Mouse (Mus musculus): ENCODE measurements around the gene Tbc1d2b.

Gene Tbc1d2b

GRCm38 (mm10) chr9:90263340-90263679 is 7.3 kb downstream of the Tbc1d2b start:
- DNase-seq: no peak

GRCm38 (mm10) chr9:90262591-90263339 is 7.8 kb downstream of the Tbc1d2b start:
- no peak for DNase-seq

- no peak for DNase-seq
Observed at GRCm38 (mm10) chr9:90262063-90262462, 8.5 kb downstream of the Tbc1d2b start.

- no peak for DNase-seq
Observed at GRCm38 (mm10) chr9:90260600-90261375, 9.8 kb downstream of the Tbc1d2b start.

GRCm38 (mm10) chr9:90260079-90260478 is 10.5 kb downstream of the Tbc1d2b start:
- no peak for DNase-seq

- DNase-seq: no peak
Observed at GRCm38 (mm10) chr9:90259400-90259950, 11.1 kb downstream of the Tbc1d2b start.

GRCm38 (mm10) chr9:90257754-90258531 is 12.7 kb downstream of the Tbc1d2b start:
- no peak for DNase-seq

GRCm38 (mm10) chr9:90257220-90257619 is 13.4 kb downstream of the Tbc1d2b start:
- no peak for DNase-seq

GRCm38 (mm10) chr9:90255844-90256405 is 14.7 kb downstream of the Tbc1d2b start:
- no peak for DNase-seq

GRCm38 (mm10) chr9:90253181-90253580 is 17.4 kb downstream of the Tbc1d2b start:
- DNase-seq: no peak

- DNase-seq: no peak
Observed at GRCm38 (mm10) chr9:90250964-90251750, 19.4 kb downstream of the Tbc1d2b start.

GRCm38 (mm10) chr9:90250141-90250775 is 20.3 kb downstream of the Tbc1d2b start:
- DNase-seq: no peak

GRCm38 (mm10) chr9:90249036-90249435 is 21.6 kb downstream of the Tbc1d2b start:
- no peak for DNase-seq

GRCm38 (mm10) chr9:90248326-90248725 is 22.3 kb downstream of the Tbc1d2b start:
- DNase-seq: no peak

- DNase-seq: no peak
Observed at GRCm38 (mm10) chr9:90247316-90247715, 23.3 kb downstream of the Tbc1d2b start.

GRCm38 (mm10) chr9:90245781-90246180 is 24.8 kb downstream of the Tbc1d2b start:
- DNase-seq: no peak

GRCm38 (mm10) chr9:90245206-90245605 is 25.4 kb downstream of the Tbc1d2b start:
- DNase-seq: no peak

GRCm38 (mm10) chr9:90244301-90245151 is 26.1 kb downstream of the Tbc1d2b start:
- no peak for DNase-seq

GRCm38 (mm10) chr9:90242855-90243254 is 27.7 kb downstream of the Tbc1d2b start:
- DNase-seq: no peak

- DNase-seq: no peak
Observed at GRCm38 (mm10) chr9:90242291-90242690, 28.3 kb downstream of the Tbc1d2b start.

- peak; percentile 18 for DNase-seq
Observed at GRCm38 (mm10) chr9:90241618-90242017, 29.0 kb downstream of the Tbc1d2b start.
